Mouse (Mus musculus) common myeloid progenitor, adult 5-6 weeks (primary cell): ENCODE measurements around the gene Scai. TPM values are rescaled to one million over a fixed set of nuclear protein-coding genes. Genes with fewer than 3 reads are reported as not detected.

Source experiments
- ATAC-seq: replicated peaks from 2 replicates; pipeline ENCODE4 v1.8.0; 2016; ENCODE audit warnings: low read depth, mild to moderate bottlenecking, moderate TSS enrichment, inconsistent platforms; ENCODE audit not compliant: poor library complexity, severe bottlenecking
- total RNA-seq: library from RNA; stranded (forward); fragments of 200-1000, 187-1606 nt; gene quantifications from 2 replicates; pipeline ENCODE4 v1.2.3, GENCODE M21; 2017

Gene Scai
- total RNA-seq, 1 experiment from 2014 or later: 12.2 TPM

GRCm38 (mm10) chr2:39016581-39016980 is 174.0 kb downstream of the Scai start:
- no peak for ATAC-seq

Other genes with a start within 250 kb of the Scai start
- 0.18 and 0.34 TPM in 2 replicates for gene Wdr38, start 193.3 kb downstream of the Scai start, total RNA-seq
- 56.4 and 67.3 TPM in 2 replicates for gene Arpc5l, start 185.4 kb downstream of the Scai start, total RNA-seq
- gene Rpl35, start 185.1 kb downstream of the Scai start, total RNA-seq: 1,747 and 1,973 TPM in 2 replicates
- 11.5 and 21.1 TPM in 2 replicates for gene Golga1, start 125.2 kb downstream of the Scai start, total RNA-seq
- gene Ppp6c, start 35.7 kb upstream of the Scai start, total RNA-seq: 43.6 and 67.2 TPM in 2 replicates